Mouse (Mus musculus): ENCODE data around the gene Cdkl3. TPM values are rescaled to one million over a fixed set of nuclear protein-coding genes. Genes with fewer than 3 reads are reported as not detected.
"Not testable (repeated sequence)": the region's sequence is repeated elsewhere in the genome, so short reads cannot be mapped to it uniquely, and the experiment has no call there.

The Cdkl3 gene
- polyA plus RNA-seq, 1 experiment from 2014 or later = 17.5 TPM

DNA sequence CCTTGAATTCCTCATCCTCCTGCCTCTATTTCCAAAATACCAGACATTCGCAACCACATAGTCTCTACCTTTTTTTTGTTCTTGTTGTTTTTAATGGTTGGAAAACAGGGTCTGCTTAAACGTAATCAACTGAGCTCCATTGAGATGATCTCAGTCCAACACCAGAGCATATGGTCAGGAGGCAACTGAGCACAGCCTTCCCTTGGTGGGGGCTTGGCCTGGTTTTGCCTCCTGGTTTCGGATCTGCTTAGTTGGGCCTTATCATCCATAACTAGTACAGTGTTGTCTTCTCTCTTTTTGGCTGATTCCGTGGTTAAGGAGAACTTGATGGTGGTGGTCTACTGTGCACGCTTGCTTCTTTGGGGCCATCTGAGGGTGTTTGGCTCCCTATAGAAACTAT is 104.8 kb downstream of the Cdkl3 start:
- Histone ChIP-seq H3K4me3 (no peak overlapping the region), H3K27me3 (no peaks in the 10 kb centered on the region), H3K4me2 (replicated peaks) (no peak overlapping the region), H3K27ac (no peak overlapping the region), H3K36me3 (peaks cover 4% of the 10 kb centered on the region; the same call in 1 of the 2 replicates), H3K9ac (no peak overlapping the region), H3K9me3 (replicated peaks) (no peaks in the 10 kb centered on the region), H3K4me1 (0 out of 2 replicates have a peak, but pooled peaks cover 4% of the 10 kb centered on the region)
- 92% methylated on average over 5 of the region's 5 CpGs for WGBS
- ATAC-seq (ENCODE audit: low FRiP score) = no peak

DNA sequence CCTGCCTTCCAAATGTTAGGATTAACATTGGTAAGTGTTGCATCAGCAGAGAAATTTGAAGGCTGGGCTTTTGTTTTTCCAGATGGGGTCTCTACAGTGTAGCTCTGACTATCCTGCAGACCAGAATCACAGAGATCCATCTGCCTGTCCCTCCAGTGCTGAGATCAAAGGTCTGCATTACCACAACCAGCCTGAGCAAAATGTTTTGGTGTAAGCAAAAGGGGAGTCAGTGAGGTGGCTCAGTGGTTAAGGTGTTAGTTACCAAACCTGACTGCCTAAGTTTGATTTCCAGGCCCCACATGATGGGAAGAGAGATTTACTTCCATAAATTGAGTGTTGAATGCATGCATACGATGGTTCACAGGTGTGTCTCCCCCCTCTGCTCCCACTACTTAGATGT is 105.4 kb downstream of the Cdkl3 start:
- no peak overlapping the region for H3K4me3 ChIP-seq
- H3K36me3 ChIP-seq = peaks cover 7% of the 10 kb centered on the region; the same call in 1 of the 2 replicates
- no peak for ATAC-seq (ENCODE audit: low FRiP score)
- 85% methylated on average over 1 of the region's 1 CpGs for WGBS
- 0 out of 2 replicates have a peak, but pooled peaks cover 2% of the 10 kb centered on the region for H3K4me1 ChIP-seq
- H3K4me2 ChIP-seq (replicated peaks) = no peak overlapping the region
- H3K27me3 ChIP-seq = no peaks in the 10 kb centered on the region
- no peak overlapping the region for H3K27ac ChIP-seq
- H3K9ac ChIP-seq = no peak overlapping the region
- no peaks in the 10 kb centered on the region for H3K9me3 ChIP-seq (replicated peaks)

DNA sequence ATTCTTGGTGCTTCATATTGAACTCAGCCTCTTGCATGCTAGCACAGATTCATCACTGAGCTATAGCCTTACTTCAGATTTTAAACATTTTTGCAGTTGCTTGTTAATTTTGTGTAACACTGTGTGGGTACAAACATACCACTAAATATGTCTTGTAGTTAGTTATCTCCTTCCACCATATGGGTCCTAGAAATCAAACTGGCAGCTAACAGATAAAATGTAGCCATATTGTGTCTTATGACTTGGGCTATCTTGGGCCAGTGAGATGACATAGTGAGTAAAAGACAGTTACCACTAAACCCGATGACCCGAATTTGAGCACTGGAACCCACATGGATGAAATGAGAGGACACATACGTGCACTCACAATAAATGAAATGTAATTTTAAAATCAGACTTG is 111.5 kb downstream of the Cdkl3 start:
- Histone ChIP-seq H3K4me2 (replicated peaks) (no peak overlapping the region), H3K36me3 (peaks cover 63% of the 10 kb centered on the region), H3K9me3 (replicated peaks) (peaks cover 6% of the 10 kb centered on the region; the same call in 1 of the 2 replicates), H3K4me3 (no peak overlapping the region), H3K4me1 (no peaks in the 10 kb centered on the region), H3K27ac (no peak overlapping the region), H3K9ac (no peak overlapping the region), H3K27me3 (no peaks in the 10 kb centered on the region)
- no peak for ATAC-seq (ENCODE audit: low FRiP score)
- 94% methylated on average over 3 of the region's 3 CpGs for WGBS

DNA sequence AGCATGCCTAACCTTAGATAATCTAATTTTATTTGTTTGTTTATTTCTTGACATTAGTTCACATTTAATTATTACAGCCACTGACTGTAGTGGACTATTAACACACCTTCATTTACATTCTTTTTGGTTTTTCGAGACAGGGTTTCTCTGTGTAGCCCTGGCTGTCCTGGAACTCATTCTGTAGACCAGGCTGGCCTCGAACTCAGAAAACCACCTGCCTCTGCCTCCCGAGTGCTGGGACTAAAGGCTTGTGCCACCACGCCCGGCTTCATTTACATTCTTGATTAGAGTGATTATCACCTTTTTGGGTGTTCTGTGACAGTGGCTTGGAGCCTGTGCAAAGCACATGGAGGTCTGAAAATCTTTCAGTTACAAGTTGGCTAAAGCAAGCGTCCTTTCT is 112.1 kb downstream of the Cdkl3 start:
- peaks cover 67% of the 10 kb centered on the region for H3K36me3 ChIP-seq
- not testable (repeated sequence) for H3K4me1 ChIP-seq; H3K9me3 ChIP-seq (replicated peaks); ATAC-seq (ENCODE audit: low FRiP score); H3K27me3 ChIP-seq; H3K9ac ChIP-seq; H3K4me3 ChIP-seq; H3K4me2 ChIP-seq (replicated peaks); H3K27ac ChIP-seq
- WGBS = 93% methylated on average over 6 of the region's 6 CpGs

DNA sequence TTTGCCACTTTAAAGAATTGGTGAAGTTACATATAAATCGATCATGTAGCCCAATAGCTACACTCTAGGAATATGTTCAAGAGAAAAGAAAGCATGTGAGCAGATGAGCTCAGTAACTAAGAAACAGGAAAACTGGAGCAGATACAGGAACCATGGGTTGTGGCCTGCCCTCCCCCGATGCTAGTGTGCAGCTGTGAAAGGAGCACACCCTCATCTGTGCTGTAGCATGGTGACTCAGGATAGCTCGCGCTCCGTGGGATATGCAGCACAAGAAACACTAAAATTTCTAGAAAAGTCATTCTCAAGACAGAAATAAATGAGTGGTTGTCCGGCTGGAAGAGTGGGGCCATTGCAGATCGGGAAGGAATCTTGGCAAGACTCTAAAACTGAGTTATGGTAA is 113.1 kb downstream of the Cdkl3 start:
- H3K9ac ChIP-seq = no peak overlapping the region
- H3K4me2 ChIP-seq (replicated peaks) = no peak overlapping the region
- 97% methylated on average over 7 of the region's 7 CpGs for WGBS
- no peak overlapping the region for H3K4me3 ChIP-seq
- H3K4me1 ChIP-seq = no peaks in the 10 kb centered on the region
- peaks cover 6% of the 10 kb centered on the region; the same call in 1 of the 2 replicates for H3K9me3 ChIP-seq (replicated peaks)
- H3K27ac ChIP-seq = no peak overlapping the region
- H3K27me3 ChIP-seq = no peaks in the 10 kb centered on the region
- peaks cover 78% of the 10 kb centered on the region for H3K36me3 ChIP-seq
- ATAC-seq (ENCODE audit: low FRiP score) = no peak

DNA sequence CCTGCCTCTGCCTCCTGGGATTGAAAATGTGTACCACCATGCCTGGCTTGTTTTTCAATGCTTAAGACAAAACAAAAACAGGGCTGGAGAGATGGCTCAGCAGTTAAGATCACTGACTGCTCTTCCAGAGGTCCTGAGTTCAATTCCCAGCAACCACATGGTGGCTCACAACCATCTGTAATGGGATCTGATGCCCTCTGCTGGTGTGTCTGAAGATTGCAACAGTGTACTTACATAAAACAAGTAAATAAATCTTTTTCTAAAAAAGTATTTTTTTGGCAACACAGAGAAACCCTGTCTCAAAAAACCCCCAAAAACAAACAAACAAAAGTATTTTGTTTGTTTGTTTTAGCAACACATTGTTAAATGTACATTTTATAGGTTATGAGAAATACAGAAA is 116.4 kb downstream of the Cdkl3 start:
- H3K4me3 ChIP-seq; H3K9me3 ChIP-seq (replicated peaks); H3K27ac ChIP-seq; H3K9ac ChIP-seq; ATAC-seq (ENCODE audit: low FRiP score); H3K4me2 ChIP-seq (replicated peaks); H3K4me1 ChIP-seq; H3K27me3 ChIP-seq: not testable (repeated sequence)
- H3K36me3 ChIP-seq = peaks cover 89% of the 10 kb centered on the region

DNA sequence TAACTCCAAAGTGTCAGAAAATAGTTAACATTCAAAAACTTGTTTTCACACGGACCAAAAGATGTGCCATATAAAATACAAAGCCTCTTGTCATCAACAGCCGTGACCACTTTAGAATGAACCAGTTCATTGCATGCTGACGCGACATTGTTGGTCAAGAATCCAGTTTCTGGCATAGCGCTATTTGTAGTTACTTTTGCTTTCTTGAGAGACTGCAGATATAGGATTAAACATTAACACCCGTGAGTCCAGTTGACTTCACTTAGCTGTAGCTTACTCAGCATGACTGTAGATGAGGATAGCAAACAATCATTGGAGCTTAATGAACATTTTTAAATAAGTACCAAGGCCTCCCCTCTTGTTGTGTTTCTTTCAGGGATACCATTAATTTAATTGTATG is 118.0 kb downstream of the Cdkl3 start:
- WGBS = 94% methylated on average over 6 of the region's 6 CpGs
- ATAC-seq (ENCODE audit: low FRiP score) = no peak
- H3K4me1 ChIP-seq = no peaks in the 10 kb centered on the region
- H3K36me3 ChIP-seq = peaks cover 79% of the 10 kb centered on the region
- no peak overlapping the region for H3K4me3 ChIP-seq
- peaks cover 6% of the 10 kb centered on the region; the same call in 1 of the 2 replicates for H3K9me3 ChIP-seq (replicated peaks)
- H3K9ac ChIP-seq = no peak overlapping the region
- H3K4me2 ChIP-seq (replicated peaks) = no peak overlapping the region
- no peaks in the 10 kb centered on the region for H3K27me3 ChIP-seq
- no peak overlapping the region for H3K27ac ChIP-seq

DNA sequence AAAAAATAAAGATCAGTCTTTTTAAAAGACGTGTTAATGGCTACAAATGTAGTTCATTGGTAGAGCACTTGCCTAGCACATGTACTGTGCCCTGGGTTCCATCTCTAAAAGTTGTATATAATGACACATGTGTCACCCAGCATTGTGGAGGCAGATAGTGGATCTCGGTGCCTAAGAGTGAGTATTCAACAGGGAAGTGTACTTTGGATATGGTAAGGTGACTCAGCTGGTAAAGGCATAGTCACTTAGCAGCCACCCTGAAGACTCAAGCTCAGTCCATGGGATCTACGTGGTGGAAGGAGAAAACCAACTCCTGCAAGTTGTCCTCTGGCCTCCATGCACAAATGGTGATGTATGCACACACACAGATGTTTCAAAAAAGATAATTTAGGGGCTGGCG is 120.4 kb downstream of the Cdkl3 start:
- H3K27me3 ChIP-seq = no peaks in the 10 kb centered on the region
- no peak overlapping the region for H3K9ac ChIP-seq
- no peak overlapping the region for H3K4me2 ChIP-seq (replicated peaks)
- peaks cover 6% of the 10 kb centered on the region; the same call in 1 of the 2 replicates for H3K9me3 ChIP-seq (replicated peaks)
- no peak overlapping the region for H3K4me3 ChIP-seq
- H3K4me1 ChIP-seq = no peaks in the 10 kb centered on the region
- no peak for ATAC-seq (ENCODE audit: low FRiP score)
- peaks cover 59% of the 10 kb centered on the region for H3K36me3 ChIP-seq
- H3K27ac ChIP-seq = no peak overlapping the region
- WGBS = 90% methylated on average over 4 of the region's 4 CpGs

DNA sequence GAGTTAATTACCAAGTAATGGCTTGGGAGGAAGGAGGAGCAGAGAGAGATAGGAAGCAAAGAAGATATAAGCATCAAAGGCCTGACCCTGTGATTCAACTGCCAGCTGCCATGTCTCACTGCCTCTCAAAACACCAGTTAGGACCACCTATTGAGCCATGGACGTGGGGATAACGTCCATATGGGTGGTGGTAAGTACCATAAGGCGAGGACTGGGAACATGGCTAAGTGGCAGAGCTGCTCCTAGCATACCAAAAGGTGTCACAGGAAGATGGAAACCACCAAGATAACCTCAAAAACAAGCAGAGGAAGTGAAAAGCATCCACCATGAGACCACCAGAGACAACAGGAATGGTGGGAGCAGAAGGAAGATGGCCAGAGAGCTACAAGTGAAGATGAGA is 123.1 kb downstream of the Cdkl3 start:
- no peaks in the 10 kb centered on the region for H3K4me1 ChIP-seq
- no peak overlapping the region for H3K9ac ChIP-seq
- no peak for ATAC-seq (ENCODE audit: low FRiP score)
- H3K27ac ChIP-seq = no peak overlapping the region
- peaks cover 34% of the 10 kb centered on the region for H3K36me3 ChIP-seq
- H3K27me3 ChIP-seq = no peaks in the 10 kb centered on the region
- H3K4me2 ChIP-seq (replicated peaks) = no peak overlapping the region
- 71% methylated on average over 3 of the region's 3 CpGs for WGBS
- no peaks in the 10 kb centered on the region for H3K9me3 ChIP-seq (replicated peaks)
- no peak overlapping the region for H3K4me3 ChIP-seq

DNA sequence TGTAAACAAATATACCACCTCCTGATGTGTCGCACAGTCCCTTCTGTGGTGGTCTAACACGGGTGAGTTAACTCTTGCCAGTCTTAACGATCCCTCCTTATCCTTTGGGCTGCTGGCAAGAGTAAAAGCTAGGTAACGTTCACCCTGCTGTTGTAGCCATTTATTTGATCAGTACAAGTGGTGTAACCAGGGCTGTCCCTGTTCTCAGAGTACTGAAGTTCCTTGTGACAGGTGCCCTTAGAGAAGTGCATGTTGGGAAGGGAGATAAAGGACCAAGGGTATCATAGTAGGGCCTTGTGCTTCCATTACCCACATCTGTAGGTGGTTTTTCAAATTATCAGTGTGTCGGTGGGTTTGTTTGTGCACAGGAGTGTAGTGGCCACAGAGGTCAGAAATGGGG is 123.7 kb downstream of the Cdkl3 start:
- no peak for ATAC-seq (ENCODE audit: low FRiP score)
- 79% methylated on average over 5 of the region's 5 CpGs for WGBS
- H3K9me3 ChIP-seq (replicated peaks) = no peaks in the 10 kb centered on the region
- no peak overlapping the region for H3K4me2 ChIP-seq (replicated peaks)
- no peak overlapping the region for H3K27ac ChIP-seq
- H3K4me3 ChIP-seq = no peak overlapping the region
- no peak overlapping the region for H3K9ac ChIP-seq
- peaks cover 29% of the 10 kb centered on the region for H3K36me3 ChIP-seq
- H3K4me1 ChIP-seq = no peaks in the 10 kb centered on the region
- H3K27me3 ChIP-seq = no peaks in the 10 kb centered on the region

DNA sequence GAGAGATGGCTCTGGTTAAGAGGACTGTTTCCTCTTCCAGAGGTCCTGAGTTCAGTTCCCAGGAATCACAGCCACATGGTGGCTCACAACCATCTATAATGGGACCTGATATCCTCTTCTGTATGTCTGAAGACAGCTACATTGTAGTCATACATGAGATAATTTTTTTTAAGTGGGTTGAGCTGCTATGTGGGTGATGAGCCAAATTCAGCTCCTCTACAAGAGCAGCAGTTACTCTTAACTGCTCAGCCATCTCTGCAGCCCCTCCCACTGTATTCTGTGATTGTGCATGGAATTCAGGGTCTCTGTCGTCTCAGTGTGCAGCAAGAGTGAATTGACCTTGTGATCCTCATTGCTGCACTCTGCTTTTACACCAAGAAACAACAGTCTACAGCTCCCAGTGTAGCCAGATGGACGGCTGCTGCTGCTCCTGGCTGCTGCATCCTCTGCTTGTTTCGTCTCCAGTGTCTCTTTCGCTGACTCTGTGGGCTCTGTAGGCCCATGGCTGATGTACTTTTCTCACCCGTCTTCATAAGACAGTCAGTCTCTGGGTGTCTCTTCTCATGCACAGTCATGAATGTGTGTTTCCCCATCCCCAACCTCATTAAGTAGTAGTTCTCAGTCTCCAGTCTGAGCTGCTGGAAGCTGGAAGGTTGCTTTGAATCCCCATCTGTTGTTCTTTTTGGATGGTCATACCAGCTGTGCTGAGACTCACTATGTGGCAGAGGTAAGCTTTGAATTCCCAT is 124.5 kb downstream of the Cdkl3 start:
- no peak for ATAC-seq (ENCODE audit: low FRiP score)
- H3K9me3 ChIP-seq (replicated peaks) = no peaks in the 10 kb centered on the region
- peaks cover 24% of the 10 kb centered on the region for H3K36me3 ChIP-seq
- no peak overlapping the region for H3K9ac ChIP-seq
- WGBS = 62% methylated on average over 5 of the region's 5 CpGs
- H3K4me3 ChIP-seq = no peak overlapping the region
- H3K4me1 ChIP-seq = no peaks in the 10 kb centered on the region
- H3K4me2 ChIP-seq (replicated peaks) = no peak overlapping the region
- H3K27me3 ChIP-seq = no peaks in the 10 kb centered on the region
- H3K27ac ChIP-seq = no peak overlapping the region

DNA sequence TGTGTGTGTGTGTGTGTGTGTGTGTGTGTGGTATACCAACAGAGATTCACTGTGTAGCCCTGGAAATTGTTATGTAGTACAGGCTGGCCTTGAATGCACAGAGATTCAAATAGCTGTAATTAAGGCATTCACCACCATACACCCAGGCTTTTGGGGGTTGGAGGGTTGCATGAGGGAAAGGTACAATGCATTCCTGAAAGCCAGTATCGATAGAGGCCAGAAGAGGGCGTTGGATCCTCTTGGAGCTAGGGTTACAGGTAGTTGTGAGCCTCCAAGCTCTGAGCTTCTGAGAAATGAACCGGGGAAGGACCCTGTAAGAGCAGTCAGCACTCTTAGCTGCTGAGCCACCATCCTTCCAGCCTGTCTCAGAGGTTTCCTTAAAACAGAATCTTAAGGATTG is 125.2 kb downstream of the Cdkl3 start:
- Histone ChIP-seq H3K27ac (no peak overlapping the region), H3K9me3 (replicated peaks) (no peaks in the 10 kb centered on the region), H3K9ac (no peak overlapping the region), H3K4me1 (no peaks in the 10 kb centered on the region), H3K36me3 (peaks cover 19% of the 10 kb centered on the region), H3K27me3 (no peaks in the 10 kb centered on the region), H3K4me3 (no peak overlapping the region), H3K4me2 (replicated peaks) (no peak overlapping the region)
- no peak for ATAC-seq (ENCODE audit: low FRiP score)
- 34% methylated on average over 3 of the region's 3 CpGs for WGBS

Data from hindbrain, embryonic 12.5 days (tissue).